Mouse (Mus musculus) bone marrow, adult 2 months (tissue): ENCODE measurements at regions not wholly inside any gene's neighbourhood (a gene's known extent, or its start where the extent isn't known, plus 50 kb on each side); places are given as distances from the start of the nearest gene placed in this dataset.
A peak's percentile ranks its signal among the peaks of the same experiment; 100 is the strongest.

ENCODE experiments used
- H3K27ac ChIP-seq: fragments of 200-500 bp; 2 replicates; pipeline ENCODE4 v1.5.1; 2012; ENCODE audit warnings: low read depth, mild to moderate bottlenecking, control low read depth, inconsistent platforms, low read length; ENCODE audit not compliant: control insufficient read depth, poor library complexity, insufficient read depth
- H3K4me1 ChIP-seq: fragments of 200-500 bp; 2 replicates; pipeline ENCODE4 v1.6.1; 2011; ENCODE audit warnings: low read length; ENCODE audit not compliant: control insufficient read depth, insufficient read depth
- H3K4me3 ChIP-seq: fragments of 200-500 bp; replicated peaks from 2 replicates; pipeline ENCODE3; 2011; ENCODE audit warnings: mild to moderate bottlenecking, low read depth, low read length, control low read depth; ENCODE audit not compliant: control insufficient read depth
- CTCF ChIP-seq: fragments of 200-500 bp; IDR thresholded peaks from 2 replicates; pipeline ENCODE4 v1.5.1; 2011; ENCODE audit warnings: low read length, control low read depth; ENCODE audit not compliant: control insufficient read depth, insufficient read depth
- POLR2A ChIP-seq: fragments of 200-500 bp; IDR thresholded peaks from 2 replicates; pipeline ENCODE4 v1.6.1; 2011; ENCODE audit warnings: low read depth, mild to moderate bottlenecking, control low read depth, low read length, borderline replicate concordance; ENCODE audit not compliant: control insufficient read depth
- WGBS: fragments of 180-500 bp; shearing (Covaris S2); methylation state at CpG from one replicate; pipeline ENCODE4 v1.1.7; 2018; 5-methylcytosine and 5-hydroxymethylcytosine counted together

DNA sequence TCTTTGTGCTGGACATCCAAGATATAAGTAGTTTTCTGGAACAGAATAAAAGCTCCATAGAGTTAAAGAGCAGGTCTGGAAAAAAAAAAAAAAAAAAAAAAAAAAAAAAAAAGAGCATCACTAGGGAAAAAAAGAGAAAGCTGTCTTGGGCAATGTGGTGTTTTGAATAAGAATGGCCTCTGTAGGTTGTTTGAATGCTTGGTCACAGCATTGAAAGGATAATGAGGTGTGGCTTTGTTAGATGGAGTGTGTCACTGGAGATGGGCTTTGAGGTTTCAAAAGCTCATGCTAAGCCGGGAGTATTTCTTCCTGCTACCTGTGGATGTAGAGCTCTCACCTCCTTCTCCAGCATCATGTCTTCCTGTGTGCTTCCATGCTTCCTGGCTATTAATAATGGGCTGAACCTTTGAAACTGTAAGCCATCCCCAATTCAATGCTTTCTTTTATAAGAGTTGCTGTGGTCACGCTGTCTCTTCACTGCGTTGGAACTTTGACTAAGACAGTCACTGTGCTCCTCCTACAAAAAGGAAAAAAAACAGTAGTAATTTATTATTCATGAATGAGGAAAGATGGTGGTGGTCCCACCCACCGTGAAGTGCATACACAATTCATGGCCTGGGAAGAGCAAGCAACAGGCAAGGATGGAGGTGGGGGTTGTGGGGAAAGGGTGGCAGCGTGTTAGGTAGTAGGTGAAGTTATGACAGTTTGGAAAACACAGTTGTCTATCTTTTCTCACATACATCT, 283.2 kb upstream of the Tbc1d5 start:
- H3K4me1 ChIP-seq: no peaks in the 10 kb centered on the region
- TF ChIP-seq CTCF (no peak), POLR2A (no peak)
- 87% methylated on average over 5 of the region's 5 CpGs for whole genome bisulfite sequencing
- H3K27ac ChIP-seq: no peak overlapping the region
- H3K4me3 ChIP-seq: no peak overlapping the region

DNA sequence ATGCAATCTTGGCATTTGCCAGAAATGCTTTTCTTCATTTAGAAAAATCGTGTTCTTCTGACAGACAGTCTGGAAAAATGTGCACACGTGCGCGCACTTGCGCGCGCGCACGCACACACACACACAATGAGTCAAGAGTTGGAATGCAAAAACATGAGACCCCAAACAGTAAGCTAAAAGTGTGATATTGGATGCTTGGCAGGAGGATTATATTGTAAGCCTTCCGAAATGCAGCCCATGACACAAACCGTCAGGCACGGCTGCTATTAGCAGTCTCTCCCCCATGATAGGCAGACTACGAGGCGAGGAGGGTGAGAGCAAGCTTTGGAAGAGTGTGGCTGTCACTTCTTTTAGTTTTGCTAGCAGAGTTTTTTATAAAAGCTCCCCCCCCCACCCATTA, 282.1 kb upstream of the Tbc1d5 start:
- TF ChIP-seq CTCF (no peak), POLR2A (no peak)

DNA sequence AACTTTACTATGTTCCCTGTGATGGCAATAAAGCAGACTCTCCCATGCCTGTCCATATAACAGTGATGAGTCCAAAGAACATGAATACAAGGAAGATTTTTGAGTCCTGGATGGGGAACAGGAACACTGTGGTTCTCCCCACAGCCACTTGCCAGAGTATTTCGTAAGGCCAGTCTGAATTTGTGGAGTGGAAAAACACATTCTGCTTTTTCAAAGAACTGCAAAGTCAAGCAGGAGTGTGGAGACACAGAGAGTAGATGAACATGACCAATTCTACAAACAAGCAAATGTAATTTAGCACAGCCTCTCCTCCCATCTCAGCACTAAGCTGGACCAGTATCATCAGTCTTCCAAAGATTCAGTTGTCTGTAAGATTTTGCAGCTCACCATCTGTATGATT, 280.0 kb upstream of the Tbc1d5 start:
- no peak for TF ChIP-seq POLR2A
- no peak for TF ChIP-seq CTCF
- Histone ChIP-seq H3K4me3 (no peak overlapping the region), H3K4me1 (no peaks in the 10 kb centered on the region), H3K27ac (no peak overlapping the region)
- 40% methylated on average over 1 of the region's 1 CpGs for WGBS

More for the DNA sequence above, 282.1 kb upstream of the Tbc1d5 start:
- Histone ChIP-seq H3K4me3 (no peak overlapping the region), H3K4me1 (no peaks in the 10 kb centered on the region), H3K27ac (no peak overlapping the region)
- WGBS: 91% methylated on average over 14 of the region's 14 CpGs

DNA sequence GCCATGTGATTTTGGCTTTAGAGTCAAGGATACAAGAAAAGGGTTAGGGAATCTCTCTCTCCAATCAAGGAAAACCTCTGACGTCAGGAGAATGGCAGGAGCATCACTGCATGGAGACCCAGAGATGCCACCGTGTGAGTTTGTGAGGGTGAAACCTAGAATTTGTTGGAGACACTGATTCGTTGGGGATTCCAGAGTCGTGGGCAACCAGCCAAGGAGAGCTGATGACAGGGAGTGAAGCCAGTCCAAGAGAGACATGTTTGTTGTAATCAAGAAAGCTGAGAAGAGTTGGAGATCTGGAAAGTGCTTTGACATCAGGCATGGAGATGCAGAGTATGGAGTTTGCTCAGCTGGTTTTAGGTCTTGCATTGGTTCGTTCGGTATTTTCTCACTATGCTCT, 236.6 kb upstream of the Tbc1d5 start:
- TF ChIP-seq CTCF (no peak), POLR2A (no peak)
- WGBS: 87% methylated on average over 6 of the region's 6 CpGs
- Histone ChIP-seq H3K4me1 (no peaks in the 10 kb centered on the region), H3K27ac (no peak overlapping the region), H3K4me3 (no peak overlapping the region)

DNA sequence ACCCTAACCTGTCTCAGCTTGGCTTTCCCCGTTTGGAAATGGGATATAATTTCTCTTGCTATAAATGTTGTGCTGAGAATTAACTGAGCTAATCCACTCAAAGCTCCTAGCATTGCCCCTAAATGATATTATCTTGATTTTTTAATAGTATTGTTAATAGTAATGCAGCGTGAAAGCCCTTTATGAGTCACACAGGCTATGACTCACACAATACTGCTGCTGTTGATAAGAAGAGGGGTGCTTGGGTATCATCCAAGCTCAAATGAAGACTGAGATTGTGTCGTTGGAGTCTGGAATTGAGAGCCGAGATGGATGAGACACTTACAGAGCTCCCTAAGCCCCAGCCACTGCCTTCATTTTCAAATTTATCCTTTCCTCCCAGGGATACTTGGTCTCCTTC, 235.2 kb upstream of the Tbc1d5 start:
- no peak overlapping the region for H3K4me3 ChIP-seq
- TF ChIP-seq CTCF: no peak
- no peak for TF ChIP-seq POLR2A
- 66% methylated on average over 4 of the region's 4 CpGs for WGBS
- no peak overlapping the region for H3K27ac ChIP-seq
- H3K4me1 ChIP-seq: no peaks in the 10 kb centered on the region

DNA sequence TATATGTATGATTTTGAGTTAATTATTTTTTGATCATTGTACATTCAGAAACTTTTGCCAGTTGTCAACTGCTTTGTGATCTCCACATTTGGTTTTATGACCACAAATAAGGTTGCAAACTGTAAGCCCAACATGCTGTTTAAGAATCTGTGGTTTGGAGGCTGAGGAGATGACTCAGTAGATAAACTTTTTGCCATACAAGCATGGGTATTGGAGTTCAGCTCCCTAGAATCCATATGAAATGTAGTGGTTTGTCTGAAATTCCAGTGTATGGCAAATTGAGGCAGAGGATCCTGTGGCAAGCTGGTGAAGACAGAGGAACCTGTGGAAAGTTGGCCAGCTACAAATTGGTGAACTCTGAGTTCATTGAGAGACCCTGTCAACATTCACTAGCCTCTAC, 234.6 kb upstream of the Tbc1d5 start:
- TF ChIP-seq POLR2A: no peak
- TF ChIP-seq CTCF: no peak
- Histone ChIP-seq H3K4me1 (no peaks in the 10 kb centered on the region; the same call in 1 of the 2 replicates), H3K4me3 (no peak overlapping the region), H3K27ac (no peak overlapping the region)

DNA sequence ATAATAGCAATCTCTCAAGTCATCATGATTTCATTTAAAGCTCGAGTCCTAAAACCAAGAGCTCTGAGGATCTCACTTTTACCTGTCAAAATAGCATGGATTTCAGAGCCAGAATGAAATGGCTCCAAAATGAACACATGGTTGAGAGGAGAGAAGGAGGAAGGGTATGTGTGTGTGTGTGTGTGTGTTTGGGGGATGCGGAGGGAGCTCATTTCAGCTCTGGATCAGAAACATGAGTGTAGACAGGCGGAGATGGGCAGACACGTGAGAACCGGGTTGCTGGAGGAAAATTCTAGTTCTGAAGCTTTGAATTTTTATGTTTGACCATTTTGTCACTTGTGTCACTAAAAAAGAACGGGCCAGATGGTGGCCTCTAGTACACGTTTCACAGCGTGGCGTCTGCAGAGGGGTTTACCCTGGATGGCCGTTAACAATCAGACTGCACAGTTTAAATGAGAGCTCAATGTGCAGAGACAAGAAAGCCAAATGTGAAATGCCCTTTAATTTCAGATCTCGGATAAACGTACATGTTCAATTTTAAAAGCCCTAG, 232.5 kb upstream of the Tbc1d5 start:
- H3K4me3 ChIP-seq: no peak overlapping the region
- peaks cover 3% of the 10 kb centered on the region; the same call in 1 of the 2 replicates for H3K4me1 ChIP-seq
- TF ChIP-seq CTCF: no peak
- no peak for TF ChIP-seq POLR2A
- no peak overlapping the region for H3K27ac ChIP-seq
- 86% methylated on average over 12 of the region's 12 CpGs for WGBS

DNA sequence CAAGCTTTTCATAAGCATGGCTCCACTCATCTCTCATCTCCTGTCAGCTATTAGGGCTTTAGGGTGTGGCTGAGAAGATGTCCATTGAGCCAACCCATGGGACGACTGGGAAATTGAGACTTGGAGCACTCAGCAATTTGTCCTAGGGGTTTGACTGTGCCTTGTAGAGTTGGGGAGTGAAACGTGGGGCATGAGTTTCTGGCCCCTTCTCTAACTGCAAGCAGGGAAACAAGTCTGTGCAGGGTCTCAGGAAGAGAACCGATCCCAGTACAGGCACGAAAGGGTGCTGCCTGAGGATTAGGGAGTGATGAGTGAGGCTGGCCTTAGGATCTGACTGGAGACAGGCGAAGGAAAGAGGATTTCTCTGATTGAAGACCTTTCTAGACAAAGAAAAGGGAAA, 229.7 kb upstream of the Tbc1d5 start:
- no peak for TF ChIP-seq POLR2A
- TF ChIP-seq CTCF: no peak
- peaks cover 3% of the 10 kb centered on the region; the same call in 1 of the 2 replicates for H3K4me1 ChIP-seq
- no peak overlapping the region for H3K4me3 ChIP-seq
- WGBS: 45% methylated on average over 5 of the region's 5 CpGs
- H3K27ac ChIP-seq: no peak overlapping the region; the same call in 1 of the 2 replicates

DNA sequence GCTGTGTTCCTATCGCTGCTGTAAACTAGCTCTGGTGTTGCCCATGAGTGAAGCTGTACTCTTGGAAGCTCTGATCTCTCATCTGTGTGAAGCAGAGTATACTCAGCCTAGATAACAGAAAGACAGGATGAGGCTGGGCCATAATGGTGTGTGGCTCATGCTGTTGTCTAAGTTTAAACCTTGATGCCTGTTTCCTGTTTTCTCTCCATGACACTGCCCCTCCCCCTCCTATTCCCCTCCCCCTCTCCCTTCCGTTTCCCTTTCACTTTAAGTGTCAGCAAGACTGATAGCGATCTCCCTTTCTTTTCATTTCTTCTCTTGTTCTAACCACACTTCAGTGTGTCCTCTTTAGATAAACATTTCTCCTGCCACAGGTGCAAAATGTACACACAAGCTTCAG, 229.2 kb upstream of the Tbc1d5 start:
- H3K4me3 ChIP-seq: peak overlapping the region; percentile 42
- TF ChIP-seq POLR2A: no peak
- no peak for TF ChIP-seq CTCF
- 2% methylated on average over 3 of the region's 3 CpGs for WGBS

DNA sequence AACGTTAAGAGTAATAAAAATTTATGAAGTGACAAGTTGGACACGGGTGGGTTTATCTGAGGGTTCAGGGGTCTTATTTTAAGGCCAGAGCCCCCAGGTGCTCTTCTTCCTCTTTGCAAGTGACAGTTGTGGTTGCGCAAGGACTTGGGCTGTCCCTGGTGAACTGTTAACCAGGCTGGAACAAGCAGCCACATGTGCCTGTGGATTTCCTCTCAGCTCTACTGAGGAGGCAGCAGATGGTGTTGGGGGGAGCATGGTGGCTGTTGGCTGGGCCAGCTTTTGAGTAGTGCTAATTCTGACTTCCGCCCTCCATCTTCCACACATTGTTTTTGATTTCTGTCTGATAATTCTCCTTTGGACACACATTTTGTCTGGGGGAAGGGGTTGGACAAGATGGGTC, 227.9 kb upstream of the Tbc1d5 start:
- TF ChIP-seq CTCF: no peak
- no peak for TF ChIP-seq POLR2A
- Histone ChIP-seq H3K4me3 (no peak overlapping the region), H3K4me1 (peaks cover 3% of the 10 kb centered on the region; the same call in 1 of the 2 replicates), H3K27ac (no peak overlapping the region)
- WGBS: 9% methylated on average over 4 of the region's 4 CpGs

More for the DNA sequence above, 229.2 kb upstream of the Tbc1d5 start:
- H3K4me1 ChIP-seq: peaks cover 3% of the 10 kb centered on the region; the same call in 1 of the 2 replicates
- H3K27ac ChIP-seq: peak overlapping the region; percentile 85
